Mouse (Mus musculus) kidney, adult 2 months (tissue): Measurements from ENCODE around the gene Wbp1l. TPM values are rescaled to one million over a fixed set of nuclear protein-coding genes. Genes with fewer than 3 reads are reported as not detected.

ENCODE experiments used
- DNase-seq: peaks from one replicate; pipeline ENCODE4 v3.0.0; 2021
- H3K27ac ChIP-seq: fragments of 200-500 bp; 2 replicates; pipeline ENCODE4 v1.5.1; 2012; ENCODE audit warnings: low read depth, low read length, control low read depth, inconsistent platforms; ENCODE audit not compliant: insufficient read depth
- H3K27me3 ChIP-seq: fragments of 200-500 bp; replicated peaks from 2 replicates; pipeline ENCODE4 v1.6.1; 2012; ENCODE audit warnings: mild to moderate bottlenecking, moderate library complexity, low read length, inconsistent platforms; ENCODE audit not compliant: control insufficient read depth, insufficient read depth
- H3K36me3 ChIP-seq: fragments of 200-500 bp; 2 replicates; pipeline ENCODE4 v1.6.1; 2012; ENCODE audit warnings: mild to moderate bottlenecking, moderate library complexity, low read length, inconsistent platforms; ENCODE audit not compliant: control insufficient read depth, insufficient read depth
- H3K4me1 ChIP-seq: fragments of 200-500 bp; 2 replicates; pipeline ENCODE4 v1.6.1; 2011; ENCODE audit warnings: low read length; ENCODE audit not compliant: control insufficient read depth, insufficient read depth
- H3K4me3 ChIP-seq: fragments of 200-500 bp; 2 replicates; pipeline ENCODE4 v1.5.1; 2011; ENCODE audit warnings: mild to moderate bottlenecking, low read depth, low read length, control low read depth; ENCODE audit not compliant: insufficient read depth
- CTCF ChIP-seq: fragments of 200-500 bp; conservative IDR thresholded peaks from 2 replicates; pipeline ENCODE4 v1.5.1; 2011; ENCODE audit warnings: low read depth, mild to moderate bottlenecking, control low read depth, low read length, moderate library complexity, mixed read lengths; ENCODE audit not compliant: insufficient read depth, insufficient read length
- POLR2A ChIP-seq: fragments of 200-500 bp; IDR thresholded peaks from one replicate; pipeline ENCODE4 v1.6.1; 2011; ENCODE audit warnings: low read depth, low read length, control low read depth
- WGBS: fragments of 180-500 bp; shearing (Covaris S2); methylation state at CpG from one replicate; pipeline ENCODE4 v1.1.7; 2018; 5-methylcytosine and 5-hydroxymethylcytosine counted together
- polyA plus RNA-seq: library from polyadenylated mRNA; depleted of rRNA; stranded (reverse); fragments of >200 nt; gene quantifications from 2 replicates; pipeline ENCODE4 v1.2.3, GENCODE M21; 2012

Gene Wbp1l
- polyA plus RNA-seq, 1 experiment = 60.3 TPM

DNA sequence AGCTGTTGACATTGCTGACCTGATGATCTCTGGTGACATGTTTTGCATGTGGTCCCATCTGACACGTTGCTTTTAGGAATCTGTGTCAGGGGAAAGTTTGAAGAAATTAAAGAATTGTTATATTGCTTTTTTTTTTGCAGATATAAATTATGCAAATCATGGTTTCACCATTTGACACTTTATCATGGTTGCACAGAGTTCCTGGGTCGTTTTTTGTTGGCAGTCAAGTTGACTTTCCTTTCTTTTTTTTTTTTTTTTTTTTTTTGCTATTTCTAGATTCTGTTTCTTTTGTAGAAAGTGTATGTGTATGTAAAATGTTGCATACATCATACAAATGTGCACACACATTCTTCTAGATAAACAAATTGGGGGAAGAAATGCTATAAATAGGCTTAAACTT lies 92.2 kb downstream of the Wbp1l start:
- TF ChIP-seq POLR2A = no peak
- no peak for TF ChIP-seq CTCF
- DNase-seq = no peak
- Histone ChIP-seq H3K27me3 (no peaks in the 10 kb centered on the region), H3K36me3 (no peaks in the 10 kb centered on the region), H3K4me3 (no peak overlapping the region), H3K27ac (no peak overlapping the region), H3K4me1 (peaks cover 5% of the 10 kb centered on the region; the same call in 1 of the 2 replicates)
- 57% methylated on average over 2 of the region's 2 CpGs for WGBS

- TF ChIP-seq CTCF (no peak), POLR2A (no peak)
- 87% methylated on average over 4 of the region's 4 CpGs for WGBS
Observed at GRCm38 (mm10) chr19:46693146-46693545, 94.3 kb downstream of the Wbp1l start.

GRCm38 (mm10) chr19:46696482-46696881 lies 97.6 kb downstream of the Wbp1l start:
- Histone ChIP-seq H3K27me3 (no peaks in the 10 kb centered on the region), H3K4me1 (peaks cover 5% of the 10 kb centered on the region; the same call in 1 of the 2 replicates), H3K4me3 (no peak overlapping the region), H3K36me3 (no peaks in the 10 kb centered on the region), H3K27ac (no peak overlapping the region)
- TF ChIP-seq CTCF (no peak), POLR2A (no peak)
- no peak for DNase-seq
- WGBS = 97% methylated on average over 8 of the region's 8 CpGs

More at GRCm38 (mm10) chr19:46693146-46693545, 94.3 kb downstream of the Wbp1l start:
- Histone ChIP-seq H3K4me3 (no peak overlapping the region), H3K27ac (no peak overlapping the region), H3K27me3 (no peaks in the 10 kb centered on the region), H3K36me3 (no peaks in the 10 kb centered on the region), H3K4me1 (peaks cover 5% of the 10 kb centered on the region; the same call in 1 of the 2 replicates)
- no peak for DNase-seq

GRCm38 (mm10) chr19:46696943-46697342 lies 98.1 kb downstream of the Wbp1l start:
- Histone ChIP-seq H3K27ac (no peak overlapping the region), H3K27me3 (no peaks in the 10 kb centered on the region), H3K36me3 (no peaks in the 10 kb centered on the region), H3K4me1 (peaks cover 5% of the 10 kb centered on the region; the same call in 1 of the 2 replicates), H3K4me3 (no peak overlapping the region)
- TF ChIP-seq CTCF (no peak), POLR2A (no peak)
- DNase-seq = no peak
- 94% methylated on average over 7 of the region's 7 CpGs for WGBS

GRCm38 (mm10) chr19:46697840-46698517 lies 99.1 kb downstream of the Wbp1l start:
- Histone ChIP-seq H3K27ac (no peak overlapping the region), H3K27me3 (no peaks in the 10 kb centered on the region), H3K4me1 (peaks cover 5% of the 10 kb centered on the region; the same call in 1 of the 2 replicates), H3K36me3 (no peaks in the 10 kb centered on the region), H3K4me3 (no peak overlapping the region)
- WGBS = 63% methylated on average over 19 of the region's 19 CpGs
- TF ChIP-seq POLR2A (no peak), CTCF (no peak)
- no peak for DNase-seq

GRCm38 (mm10) chr19:46699011-46699481 lies 100.2 kb downstream of the Wbp1l start:
- peaks cover 5% of the 10 kb centered on the region; the same call in 1 of the 2 replicates for H3K4me1 ChIP-seq
- no peak for DNase-seq
- WGBS = 76% methylated on average over 10 of the region's 10 CpGs
- H3K27ac ChIP-seq = no peak overlapping the region
- TF ChIP-seq CTCF (no peak), POLR2A (no peak)
- H3K4me3 ChIP-seq = no peak overlapping the region
- no peaks in the 10 kb centered on the region for H3K36me3 ChIP-seq
- no peaks in the 10 kb centered on the region for H3K27me3 ChIP-seq

GRCm38 (mm10) chr19:46701156-46701555 lies 102.3 kb downstream of the Wbp1l start:
- WGBS = 46% methylated on average over 9 of the region's 9 CpGs

More at GRCm38 (mm10) chr19:46701156-46701555, 102.3 kb downstream of the Wbp1l start:
- Histone ChIP-seq H3K36me3 (no peaks in the 10 kb centered on the region), H3K4me3 (no peak overlapping the region), H3K27ac (no peak overlapping the region), H3K4me1 (peaks cover 5% of the 10 kb centered on the region; the same call in 1 of the 2 replicates), H3K27me3 (no peaks in the 10 kb centered on the region)
- peak; percentile 67 for DNase-seq
- no peak for TF ChIP-seq CTCF
- no peak for TF ChIP-seq POLR2A
